Mouse (Mus musculus): Measurements from ENCODE around the gene Bnc2. TPM values are rescaled to one million over a fixed set of nuclear protein-coding genes. Genes with fewer than 3 reads are reported as not detected.
A peak's percentile ranks its signal among the peaks of the same experiment; 100 is the strongest.

The Bnc2 gene
- polyA plus RNA-seq (2015; fragmentation: Nextera tagmentation; extraction: Ambion mirVana), result 7.0 and 11.9 TPM in 2 replicates

DNA sequence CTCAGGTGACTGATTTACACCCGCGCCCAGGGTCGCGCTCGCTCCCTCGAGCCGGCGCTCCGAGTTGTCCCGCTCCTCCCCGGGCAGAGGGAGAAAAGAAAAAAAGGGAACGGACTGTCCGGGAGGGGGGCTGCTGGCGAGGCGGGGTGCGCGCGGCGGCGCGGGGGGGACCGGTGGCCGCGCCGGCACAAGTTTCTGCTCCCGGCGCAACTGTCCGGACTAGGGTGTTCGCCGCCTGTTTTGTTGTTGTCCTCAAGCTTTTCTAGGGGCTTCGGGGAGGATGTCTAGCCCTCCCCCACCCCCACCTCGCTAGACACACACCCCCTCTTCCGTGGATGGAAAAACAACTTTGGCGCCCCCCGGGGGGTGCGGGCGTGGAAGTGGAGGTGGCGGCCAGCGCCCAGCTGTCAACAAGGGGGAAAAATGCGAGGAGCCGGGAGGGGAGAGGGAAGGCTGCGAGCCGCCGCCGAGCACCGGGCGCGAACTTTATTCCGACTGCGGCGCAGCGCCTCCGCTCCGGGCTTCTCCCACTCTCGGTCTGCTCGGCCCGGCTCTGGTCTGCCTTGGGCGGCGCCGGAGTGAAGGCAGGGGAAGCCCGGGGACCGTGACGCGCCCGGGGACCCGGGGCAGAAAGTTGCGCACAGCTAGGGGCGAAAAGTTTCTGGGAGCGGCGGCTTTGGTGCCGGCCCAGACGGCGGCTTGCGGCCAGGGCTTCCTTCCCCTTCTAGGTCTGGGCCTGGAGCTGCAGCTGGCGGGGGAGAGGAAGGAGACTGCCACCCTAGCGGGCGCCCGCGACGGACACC lies at the start of gene Bnc2:
TSS of gene Bnc2 (minus strand) at position 105 of the 803 bp plus-strand sequence.
- Histone ChIP-seq H3K27me3 (replicated peaks; ENCODE audit: control insufficient read depth, insufficient read depth, low read length) (peaks cover 34% of the 10 kb centered on the region), H3K27ac (ENCODE audit: low read depth, low read length) (peak within 1 kb of the TSS; percentile 51)
- under 1% methylated on average over 61 of the region's 80 CpGs for WGBS

DNA sequence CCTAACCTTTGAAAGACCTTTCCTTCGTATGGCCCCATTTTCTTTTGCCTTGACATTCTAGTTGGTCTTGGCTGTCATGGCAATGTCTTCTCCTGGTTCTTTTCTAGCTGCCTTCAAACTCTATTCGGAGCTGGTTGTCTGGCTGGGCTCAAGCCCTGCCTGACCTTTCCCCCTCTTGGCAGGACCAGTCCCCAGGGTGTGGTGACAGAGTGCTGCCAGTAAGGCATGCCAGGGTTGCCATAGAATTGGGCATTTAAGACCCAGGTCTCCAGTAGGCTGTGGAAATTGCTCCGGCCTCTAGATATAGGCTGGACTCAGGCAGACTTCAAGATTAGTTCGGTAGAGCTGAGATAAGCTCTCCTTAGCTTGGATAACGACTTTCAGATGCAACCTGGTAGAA lies 32.9 kb upstream of the Bnc2 start:
- H3K9ac ChIP-seq (ENCODE audit: low read depth, low read length), result no peak overlapping the region
- WGBS, result 85% methylated on average over 5 of the region's 5 CpGs
- no peaks in the 10 kb centered on the region for H3K4me1 ChIP-seq (ENCODE audit: control insufficient read depth, insufficient read depth, low read depth, low read length)
- no peaks in the 10 kb centered on the region for H3K27me3 ChIP-seq (replicated peaks; ENCODE audit: control insufficient read depth, insufficient read depth, low read length)
- H3K9me3 ChIP-seq (ENCODE audit: control insufficient read depth, low read length), result no peaks in the 10 kb centered on the region
- ATAC-seq, result no peak
- no peak overlapping the region for H3K4me2 ChIP-seq (ENCODE audit: low read length)
- H3K4me3 ChIP-seq (ENCODE audit: low read length), result no peak overlapping the region
- no peak overlapping the region for H3K27ac ChIP-seq (ENCODE audit: low read depth, low read length)
- H3K36me3 ChIP-seq (ENCODE audit: control insufficient read depth, insufficient read depth, low read length), result no peaks in the 10 kb centered on the region

More for the DNA sequence above, at the start of gene Bnc2:
- peak; percentile 69 for ATAC-seq
- Histone ChIP-seq H3K36me3 (ENCODE audit: control insufficient read depth, insufficient read depth, low read length) (no peaks in the 10 kb centered on the region), H3K9ac (ENCODE audit: low read depth, low read length) (peak within 1 kb of the TSS; percentile 67), H3K4me3 (ENCODE audit: low read length) (peak within 1 kb of the TSS; percentile 80), H3K9me3 (ENCODE audit: control insufficient read depth, low read length) (no peaks in the 10 kb centered on the region), H3K4me2 (ENCODE audit: low read length) (peak within 1 kb of the TSS; percentile 99), H3K4me1 (ENCODE audit: control insufficient read depth, insufficient read depth, low read depth, low read length) (peaks cover 17% of the 10 kb centered on the region)

DNA sequence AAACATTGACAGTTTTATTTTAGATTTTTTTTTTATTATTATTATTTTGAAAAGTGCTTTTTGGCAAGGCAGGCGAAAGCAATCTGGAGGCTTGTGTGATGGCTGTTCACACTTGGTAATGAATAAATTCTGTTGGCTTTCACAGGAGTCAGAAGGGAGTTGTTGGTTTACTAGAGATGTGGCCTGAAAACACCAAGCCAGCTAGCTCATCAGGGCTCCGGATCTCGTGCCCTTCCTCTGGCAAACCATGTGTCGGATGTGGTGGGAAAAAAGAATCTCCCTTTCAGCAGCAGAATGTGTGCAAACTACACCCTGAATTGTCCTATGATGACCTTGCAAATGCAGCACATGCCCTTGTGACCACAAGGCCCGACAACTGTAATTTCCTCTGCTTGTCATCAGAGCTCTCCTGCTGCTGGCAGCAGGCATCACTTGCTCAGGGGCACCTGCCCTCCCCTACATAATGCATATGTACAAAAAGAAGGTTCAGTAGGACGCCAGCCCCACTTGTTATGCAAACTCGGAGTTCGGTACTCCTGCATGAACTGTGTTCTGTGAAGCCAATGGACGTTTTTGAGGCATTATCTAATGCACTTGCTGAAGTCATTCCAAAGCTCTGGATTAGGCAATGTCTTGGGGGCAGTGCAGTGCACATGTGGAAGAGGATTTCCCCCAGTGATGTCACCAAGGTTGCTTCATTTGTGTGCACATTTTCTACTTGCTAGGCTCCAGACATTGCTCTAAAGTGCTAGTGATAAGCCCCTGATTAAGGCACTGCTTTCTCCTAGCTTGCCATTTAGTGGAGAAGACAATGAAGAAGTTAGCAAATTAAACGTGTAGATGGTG lies 10.7 kb upstream of the Bnc2 start:
- Histone ChIP-seq H3K9ac (ENCODE audit: low read depth, low read length) (no peak overlapping the region), H3K4me3 (ENCODE audit: low read length) (no peak overlapping the region), H3K9me3 (ENCODE audit: control insufficient read depth, low read length) (no peaks in the 10 kb centered on the region), H3K36me3 (ENCODE audit: control insufficient read depth, insufficient read depth, low read length) (no peaks in the 10 kb centered on the region), H3K27ac (ENCODE audit: low read depth, low read length) (no peak overlapping the region), H3K4me2 (ENCODE audit: low read length) (no peak overlapping the region), H3K4me1 (ENCODE audit: control insufficient read depth, insufficient read depth, low read depth, low read length) (no peaks in the 10 kb centered on the region), H3K27me3 (replicated peaks; ENCODE audit: control insufficient read depth, insufficient read depth, low read length) (no peaks in the 10 kb centered on the region)
- 48% methylated on average over 10 of the region's 10 CpGs for WGBS
- ATAC-seq, result no peak

DNA sequence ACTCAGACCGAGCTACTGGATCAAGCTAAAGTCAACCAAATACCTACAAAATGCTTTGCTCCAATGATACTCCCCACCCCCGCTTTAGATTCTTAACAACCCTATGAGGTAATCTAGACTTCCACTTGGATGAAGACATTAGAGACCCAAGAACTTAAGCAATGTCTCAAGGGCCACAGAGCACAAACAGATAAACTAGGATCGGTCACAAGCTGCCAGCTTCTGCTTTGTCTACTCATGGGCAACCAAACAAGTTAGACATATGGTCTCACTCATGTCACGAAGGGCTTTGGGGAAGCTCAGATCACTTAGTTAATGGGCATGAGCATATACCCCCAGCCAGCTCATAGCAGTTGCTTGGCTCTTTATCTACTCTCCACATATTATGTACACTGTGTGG lies 9.9 kb upstream of the Bnc2 start:
- no peaks in the 10 kb centered on the region for H3K27me3 ChIP-seq (replicated peaks; ENCODE audit: control insufficient read depth, insufficient read depth, low read length)
- WGBS, result 92% methylated on average over 4 of the region's 4 CpGs
- no peak overlapping the region for H3K4me3 ChIP-seq (ENCODE audit: low read length)
- no peak overlapping the region for H3K27ac ChIP-seq (ENCODE audit: low read depth, low read length)
- no peaks in the 10 kb centered on the region for H3K36me3 ChIP-seq (ENCODE audit: control insufficient read depth, insufficient read depth, low read length)
- peak; percentile 34; the same call in 1 of the 2 replicates for ATAC-seq
- H3K9me3 ChIP-seq (ENCODE audit: control insufficient read depth, low read length), result no peaks in the 10 kb centered on the region
- no peak overlapping the region for H3K9ac ChIP-seq (ENCODE audit: low read depth, low read length)
- no peaks in the 10 kb centered on the region for H3K4me1 ChIP-seq (ENCODE audit: control insufficient read depth, insufficient read depth, low read depth, low read length)
- no peak overlapping the region for H3K4me2 ChIP-seq (ENCODE audit: low read length)

DNA sequence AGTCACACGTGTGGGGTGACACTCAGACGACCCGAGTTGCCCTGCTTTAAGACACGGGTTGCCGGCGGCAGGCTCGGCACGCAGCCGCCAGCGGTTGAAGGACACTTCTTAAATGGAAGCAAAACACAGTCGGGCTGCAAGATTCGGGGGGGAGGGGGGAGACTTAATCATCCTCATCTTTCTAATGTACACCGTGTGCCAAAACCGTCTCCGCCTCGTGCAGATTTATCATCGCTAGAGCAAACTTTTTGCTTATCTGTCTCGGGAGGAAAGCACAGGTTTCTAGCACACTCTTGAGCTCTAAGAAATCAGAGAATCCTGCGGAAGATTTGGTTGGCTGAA lies 870 bp upstream of the Bnc2 start:
- Histone ChIP-seq H3K36me3 (ENCODE audit: control insufficient read depth, insufficient read depth, low read length) (no peaks in the 10 kb centered on the region), H3K9me3 (ENCODE audit: control insufficient read depth, low read length) (no peaks in the 10 kb centered on the region), H3K9ac (ENCODE audit: low read depth, low read length) (peak overlapping the region; percentile 67), H3K27ac (ENCODE audit: low read depth, low read length) (no peak overlapping the region), H3K4me1 (ENCODE audit: control insufficient read depth, insufficient read depth, low read depth, low read length) (peaks cover 17% of the 10 kb centered on the region), H3K27me3 (replicated peaks; ENCODE audit: control insufficient read depth, insufficient read depth, low read length) (peaks cover 31% of the 10 kb centered on the region), H3K4me2 (ENCODE audit: low read length) (peak overlapping the region; percentile 99), H3K4me3 (ENCODE audit: low read length) (peak overlapping the region; percentile 80)
- ATAC-seq, result no peak
- WGBS, result 2% methylated on average over 19 of the region's 19 CpGs

DNA sequence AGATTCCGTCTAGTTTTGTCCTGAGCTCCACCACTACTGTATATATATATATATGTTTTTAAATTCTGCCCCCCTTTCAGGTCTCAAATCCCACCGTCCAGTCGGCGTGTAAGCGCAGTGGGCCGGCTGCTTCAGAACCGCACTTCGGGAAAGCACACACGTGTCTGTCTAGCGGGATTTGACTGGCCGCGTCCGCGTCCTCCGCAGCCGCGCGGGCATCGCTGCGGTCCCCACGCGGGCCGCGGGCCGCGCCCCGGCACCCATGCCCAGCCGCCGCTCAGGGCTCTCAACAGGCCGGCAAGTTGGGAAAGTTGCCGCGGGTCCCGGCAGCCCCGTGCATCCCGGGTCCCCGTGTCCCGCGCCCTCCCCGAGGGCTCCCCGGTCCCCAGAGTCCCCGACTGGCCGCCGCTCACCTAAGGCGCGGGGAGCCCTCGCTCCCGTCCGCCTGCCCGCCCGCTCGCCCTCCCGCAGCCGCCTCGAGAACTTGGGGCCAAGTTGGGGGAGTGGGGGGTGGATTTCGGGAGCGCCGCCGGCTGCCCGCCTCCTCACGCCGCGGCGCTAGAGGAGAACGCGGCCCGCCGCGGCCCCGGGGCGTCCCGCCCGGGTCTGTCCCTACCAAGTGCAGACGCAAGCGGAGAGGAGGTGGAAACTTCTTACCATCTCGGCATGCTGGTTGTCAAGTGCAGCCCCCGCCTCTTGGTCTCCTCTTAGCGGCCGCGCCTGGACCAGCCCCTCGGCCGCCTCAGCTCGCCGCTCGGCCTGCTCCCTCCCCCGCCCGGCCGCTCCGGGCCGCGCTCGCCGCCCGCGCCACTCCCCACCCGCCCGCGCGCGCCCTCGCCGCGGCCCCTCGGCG lies 531 bp downstream of the Bnc2 start:
- Histone ChIP-seq H3K9me3 (ENCODE audit: control insufficient read depth, low read length) (no peaks in the 10 kb centered on the region), H3K9ac (ENCODE audit: low read depth, low read length) (peak overlapping the region; percentile 67), H3K27ac (ENCODE audit: low read depth, low read length) (peak overlapping the region; percentile 51), H3K27me3 (replicated peaks; ENCODE audit: control insufficient read depth, insufficient read depth, low read length) (peaks cover 34% of the 10 kb centered on the region), H3K4me1 (ENCODE audit: control insufficient read depth, insufficient read depth, low read depth, low read length) (peaks cover 17% of the 10 kb centered on the region), H3K4me3 (ENCODE audit: low read length) (peak overlapping the region; percentile 80), H3K36me3 (ENCODE audit: control insufficient read depth, insufficient read depth, low read length) (no peaks in the 10 kb centered on the region), H3K4me2 (ENCODE audit: low read length) (peak overlapping the region; percentile 99)
- peak; percentile 89 for ATAC-seq
- WGBS, result under 1% methylated on average over 94 of the region's 104 CpGs

DNA sequence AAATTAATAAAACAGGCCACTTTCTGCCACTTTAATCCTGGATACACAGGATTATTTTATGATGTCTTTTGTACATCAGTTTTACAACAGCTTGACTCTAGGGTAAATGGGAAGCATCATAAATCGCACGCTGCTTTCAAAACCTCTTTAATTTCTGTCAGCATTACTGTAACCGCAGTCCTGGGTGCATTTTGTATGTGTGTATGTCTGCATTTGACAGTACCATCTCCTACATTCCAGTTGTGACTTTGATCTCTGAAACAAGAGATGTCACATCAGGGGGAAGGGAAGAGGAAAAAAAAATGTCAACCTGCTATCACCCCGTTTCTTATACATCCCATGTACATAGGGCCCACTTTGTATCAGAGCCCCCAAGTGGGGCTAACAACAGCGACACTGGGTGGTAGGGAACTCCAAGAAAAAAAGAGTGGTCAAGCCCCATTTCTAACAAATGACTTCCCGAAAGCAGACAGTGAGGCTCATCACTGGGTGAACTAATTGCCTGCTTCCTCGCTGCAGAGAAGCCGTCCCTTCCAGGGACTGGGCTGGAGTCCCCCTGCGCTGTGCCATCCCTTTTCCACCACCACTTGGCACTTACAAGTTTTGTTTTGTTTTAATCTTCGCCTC lies 1.3 kb downstream of the Bnc2 start:
- 15% methylated on average over 10 of the region's 10 CpGs for WGBS
- Histone ChIP-seq H3K27ac (ENCODE audit: low read depth, low read length) (no peak overlapping the region), H3K27me3 (replicated peaks; ENCODE audit: control insufficient read depth, insufficient read depth, low read length) (peaks cover 34% of the 10 kb centered on the region), H3K9me3 (ENCODE audit: control insufficient read depth, low read length) (no peaks in the 10 kb centered on the region), H3K4me2 (ENCODE audit: low read length) (peak overlapping the region; percentile 99), H3K36me3 (ENCODE audit: control insufficient read depth, insufficient read depth, low read length) (no peaks in the 10 kb centered on the region), H3K4me3 (ENCODE audit: low read length) (peak overlapping the region; percentile 80), H3K4me1 (ENCODE audit: control insufficient read depth, insufficient read depth, low read depth, low read length) (peaks cover 17% of the 10 kb centered on the region), H3K9ac (ENCODE audit: low read depth, low read length) (no peak overlapping the region)
- no peak for ATAC-seq

DNA sequence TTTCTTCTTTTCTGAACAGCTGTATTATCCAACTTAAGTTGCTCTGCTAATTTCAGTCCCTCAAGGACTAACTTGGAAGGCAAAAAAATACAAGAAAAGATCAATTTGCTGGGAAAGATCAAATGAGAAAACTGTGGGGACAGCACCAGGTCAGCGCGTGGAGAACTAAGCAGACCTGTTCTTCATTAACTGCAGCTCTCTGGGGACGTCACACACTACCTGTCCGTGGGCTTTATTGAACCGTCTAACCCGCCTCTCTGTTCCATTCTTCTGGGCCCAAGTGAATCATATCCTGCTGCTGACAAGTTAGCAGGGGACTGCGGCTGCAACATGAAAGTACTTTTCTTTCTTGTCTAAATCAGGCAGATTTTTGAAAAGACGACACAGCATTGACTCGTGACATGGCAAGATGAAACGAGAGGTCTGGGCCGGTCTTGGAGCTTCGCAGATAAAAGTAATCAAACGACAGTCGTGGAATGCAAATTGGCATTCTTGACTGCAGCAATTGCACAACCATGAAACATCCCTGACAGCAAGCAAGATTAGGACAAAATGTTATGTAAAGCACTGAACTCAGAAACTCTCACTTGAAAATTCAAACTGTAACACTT lies 2.8 kb downstream of the Bnc2 start:
- Histone ChIP-seq H3K4me3 (ENCODE audit: low read length) (no peak overlapping the region), H3K4me2 (ENCODE audit: low read length) (no peak overlapping the region; the same call in 1 of the 2 replicates), H3K9ac (ENCODE audit: low read depth, low read length) (no peak overlapping the region), H3K36me3 (ENCODE audit: control insufficient read depth, insufficient read depth, low read length) (no peaks in the 10 kb centered on the region), H3K4me1 (ENCODE audit: control insufficient read depth, insufficient read depth, low read depth, low read length) (peaks cover 17% of the 10 kb centered on the region), H3K9me3 (ENCODE audit: control insufficient read depth, low read length) (no peaks in the 10 kb centered on the region), H3K27ac (ENCODE audit: low read depth, low read length) (no peak overlapping the region), H3K27me3 (replicated peaks; ENCODE audit: control insufficient read depth, insufficient read depth, low read length) (peaks cover 31% of the 10 kb centered on the region)
- ATAC-seq, result no peak
- WGBS, result 25% methylated on average over 14 of the region's 14 CpGs
